Mouse (Mus musculus): ENCODE data around the gene Vdr. TPM values are rescaled to one million over a fixed set of nuclear protein-coding genes. Genes with fewer than 3 reads are reported as not detected.
A peak's percentile ranks its signal among the peaks of the same experiment; 100 is the strongest.

Vdr gene
- polyA plus RNA-seq, 1 experiment from 2014 or later, result 1.7 TPM

GRCm38 (mm10) chr15:97831987-97832640 is 78.3 kb downstream of the Vdr start:
- Histone ChIP-seq H3K4me1 (peaks cover 43% of the 10 kb centered on the region), H3K27me3 (replicated peaks) (no peaks in the 10 kb centered on the region), H3K9ac (peak overlapping the region; percentile 82; the same call in 1 of the 2 replicates), H3K27ac (peak overlapping the region; percentile 95), H3K4me3 (replicated peaks) (peak overlapping the region; percentile 72), H3K9me3 (no peaks in the 10 kb centered on the region), H3K4me2 (peak overlapping the region; percentile 82), H3K36me3 (no peaks in the 10 kb centered on the region)
- WGBS, result 13% methylated on average over 10 of the region's 10 CpGs
- no peak; the same call in 1 of the 2 replicates for ATAC-seq (ENCODE audit: insufficient read depth, low FRiP score, low read depth)

- peak overlapping the region; percentile 95 for H3K27ac ChIP-seq
- H3K4me3 ChIP-seq (replicated peaks), result peak overlapping the region; percentile 72
- peak overlapping the region; percentile 82 for H3K4me2 ChIP-seq
- peaks cover 44% of the 10 kb centered on the region for H3K4me1 ChIP-seq
- no peaks in the 10 kb centered on the region for H3K9me3 ChIP-seq
- no peaks in the 10 kb centered on the region for H3K36me3 ChIP-seq
- peak overlapping the region; percentile 82 for H3K9ac ChIP-seq
- H3K27me3 ChIP-seq (replicated peaks), result no peaks in the 10 kb centered on the region
- peak; percentile 82 for ATAC-seq (ENCODE audit: insufficient read depth, low FRiP score, low read depth)
- under 1% methylated on average over 58 of the region's 84 CpGs for WGBS
Measured at GRCm38 (mm10) chr15:97831242-97831986, 79.0 kb downstream of the Vdr start.

DNA sequence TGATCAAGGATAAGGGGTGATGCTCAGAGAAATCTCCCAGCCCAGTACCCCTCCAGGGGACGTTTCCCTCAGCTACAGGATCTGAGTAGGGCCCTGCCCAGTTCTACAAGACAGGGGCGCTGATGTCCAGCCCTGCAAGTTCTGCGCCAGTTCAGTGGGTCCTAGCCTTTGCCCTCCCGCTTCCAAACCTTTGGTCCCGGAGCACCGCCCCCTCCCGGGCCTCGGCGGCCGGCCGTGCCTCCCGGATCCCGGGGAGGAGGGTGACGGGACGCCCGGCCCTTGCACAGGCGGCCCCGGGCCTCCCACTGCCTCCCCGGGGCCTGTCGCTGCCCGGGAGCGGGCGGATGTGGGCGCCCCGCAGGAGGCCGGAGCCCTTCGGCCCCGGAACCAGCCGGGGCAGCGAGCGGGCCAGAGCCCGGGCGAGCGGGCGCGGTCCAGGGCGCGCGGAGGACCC is 79.6 kb downstream of the Vdr start:
- H3K27ac ChIP-seq, result peak overlapping the region; percentile 95
- H3K9ac ChIP-seq, result peak overlapping the region; percentile 82
- H3K4me1 ChIP-seq, result peaks cover 49% of the 10 kb centered on the region
- 1% methylated on average over 38 of the region's 39 CpGs for WGBS
- ATAC-seq (ENCODE audit: insufficient read depth, low FRiP score, low read depth), result peak; percentile 16; the same call in 1 of the 2 replicates
- no peaks in the 10 kb centered on the region for H3K27me3 ChIP-seq (replicated peaks)
- H3K4me2 ChIP-seq, result peak overlapping the region; percentile 82
- H3K36me3 ChIP-seq, result no peaks in the 10 kb centered on the region
- H3K9me3 ChIP-seq, result no peaks in the 10 kb centered on the region
- peak overlapping the region; percentile 72 for H3K4me3 ChIP-seq (replicated peaks)

GRCm38 (mm10) chr15:97830253-97830787 is 80.1 kb downstream of the Vdr start:
- 25% methylated on average over 12 of the region's 12 CpGs for WGBS
- peaks cover 54% of the 10 kb centered on the region for H3K4me1 ChIP-seq
- ATAC-seq (ENCODE audit: insufficient read depth, low FRiP score, low read depth), result no peak
- peak overlapping the region; percentile 95 for H3K27ac ChIP-seq
- no peaks in the 10 kb centered on the region for H3K36me3 ChIP-seq
- H3K27me3 ChIP-seq (replicated peaks), result no peaks in the 10 kb centered on the region
- peak overlapping the region; percentile 82 for H3K4me2 ChIP-seq
- H3K4me3 ChIP-seq (replicated peaks), result peak overlapping the region; percentile 72
- H3K9me3 ChIP-seq, result no peaks in the 10 kb centered on the region
- peak overlapping the region; percentile 82; the same call in 1 of the 2 replicates for H3K9ac ChIP-seq

GRCm38 (mm10) chr15:97829432-97829831 is 81.0 kb downstream of the Vdr start:
- no peaks in the 10 kb centered on the region for H3K9me3 ChIP-seq
- peaks cover 62% of the 10 kb centered on the region for H3K4me1 ChIP-seq
- H3K27ac ChIP-seq, result peak overlapping the region; percentile 95; the same call in 1 of the 2 replicates
- peak overlapping the region; percentile 82 for H3K4me2 ChIP-seq
- H3K27me3 ChIP-seq (replicated peaks), result no peaks in the 10 kb centered on the region
- H3K4me3 ChIP-seq (replicated peaks), result peak overlapping the region; percentile 72
- 63% methylated on average over 2 of the region's 2 CpGs for WGBS
- H3K9ac ChIP-seq, result no peak overlapping the region
- no peak for ATAC-seq (ENCODE audit: insufficient read depth, low FRiP score, low read depth)
- no peaks in the 10 kb centered on the region for H3K36me3 ChIP-seq

- peak overlapping the region; percentile 82 for H3K4me2 ChIP-seq
- WGBS, result 56% methylated on average over 5 of the region's 5 CpGs
- no peak for ATAC-seq (ENCODE audit: insufficient read depth, low FRiP score, low read depth)
- H3K9me3 ChIP-seq, result no peaks in the 10 kb centered on the region
- H3K36me3 ChIP-seq, result no peaks in the 10 kb centered on the region
- H3K4me1 ChIP-seq, result peaks cover 68% of the 10 kb centered on the region
- H3K4me3 ChIP-seq (replicated peaks), result no peak overlapping the region
- H3K27ac ChIP-seq, result peak overlapping the region; percentile 95
- no peaks in the 10 kb centered on the region for H3K27me3 ChIP-seq (replicated peaks)
- H3K9ac ChIP-seq, result no peak overlapping the region
Measured at GRCm38 (mm10) chr15:97828901-97829338, 81.5 kb downstream of the Vdr start.

DNA sequence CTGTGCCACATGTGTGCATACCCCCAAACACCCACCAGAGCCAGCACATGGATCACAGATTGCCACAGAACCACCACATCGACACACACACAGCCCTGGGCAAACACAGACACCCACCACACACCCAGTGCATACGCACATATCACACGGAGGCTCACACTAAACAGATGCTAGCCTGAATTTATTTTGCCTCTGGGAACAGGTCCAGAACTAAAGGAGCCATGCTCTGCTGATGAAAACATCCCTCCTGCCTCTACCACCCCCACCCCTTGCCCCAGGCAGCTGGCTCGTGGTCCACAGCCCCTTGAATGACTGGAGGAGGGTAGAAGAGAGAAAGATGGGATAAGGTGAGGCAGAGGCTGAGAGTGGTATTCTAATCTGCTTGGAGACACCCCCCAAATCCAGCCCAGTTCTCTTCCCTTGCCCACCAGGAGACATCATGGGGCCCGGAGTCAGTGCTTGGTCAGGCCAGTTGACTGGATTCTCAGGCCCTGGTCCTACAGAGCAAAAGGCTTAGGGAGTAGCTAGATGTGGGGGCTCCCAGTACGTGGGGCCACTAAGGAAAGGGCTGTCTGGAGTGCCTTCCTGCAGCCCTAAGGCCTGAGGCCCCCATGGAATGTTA is 82.1 kb downstream of the Vdr start:
- peak overlapping the region; percentile 82 for H3K4me2 ChIP-seq
- peaks cover 68% of the 10 kb centered on the region for H3K4me1 ChIP-seq
- H3K27me3 ChIP-seq (replicated peaks), result no peaks in the 10 kb centered on the region
- no peak for ATAC-seq (ENCODE audit: insufficient read depth, low FRiP score, low read depth)
- 32% methylated on average over 6 of the region's 6 CpGs for WGBS
- peak overlapping the region; percentile 9; the same call in 1 of the 2 replicates for H3K4me3 ChIP-seq (replicated peaks)
- H3K27ac ChIP-seq, result peak overlapping the region; percentile 95
- H3K9ac ChIP-seq, result no peak overlapping the region
- no peaks in the 10 kb centered on the region for H3K36me3 ChIP-seq
- H3K9me3 ChIP-seq, result no peaks in the 10 kb centered on the region

DNA sequence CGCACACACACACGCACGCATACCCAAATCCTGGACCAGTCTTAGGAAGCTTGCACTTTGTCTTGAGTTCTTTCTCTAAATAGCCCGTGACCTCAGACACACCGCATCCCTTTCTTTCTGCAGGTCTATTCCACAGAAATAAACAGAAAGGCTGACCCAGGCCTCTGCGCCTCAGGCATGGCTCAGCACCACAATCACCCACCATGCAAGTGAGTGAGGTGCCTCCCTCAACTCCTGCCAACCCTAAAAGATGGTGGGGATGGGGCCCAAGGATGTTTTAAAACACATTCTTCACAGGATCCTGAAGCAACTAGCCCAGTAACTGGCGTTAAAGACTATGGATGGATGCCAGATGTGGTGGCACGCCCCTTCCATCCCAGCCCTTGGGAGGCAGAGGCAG is 83.0 kb downstream of the Vdr start:
- WGBS, result 75% methylated on average over 8 of the region's 8 CpGs
- no peak for ATAC-seq (ENCODE audit: insufficient read depth, low FRiP score, low read depth)
- Histone ChIP-seq H3K9me3 (no peaks in the 10 kb centered on the region), H3K27me3 (replicated peaks) (no peaks in the 10 kb centered on the region), H3K4me3 (replicated peaks) (no peak overlapping the region), H3K36me3 (no peaks in the 10 kb centered on the region), H3K4me1 (peaks cover 70% of the 10 kb centered on the region), H3K9ac (no peak overlapping the region), H3K27ac (no peak overlapping the region), H3K4me2 (no peak overlapping the region)

- Histone ChIP-seq H3K9me3 (no peaks in the 10 kb centered on the region), H3K9ac (no peak overlapping the region), H3K4me2 (no peak overlapping the region), H3K36me3 (no peaks in the 10 kb centered on the region), H3K4me3 (replicated peaks) (no peak overlapping the region), H3K4me1 (peaks cover 73% of the 10 kb centered on the region), H3K27me3 (replicated peaks) (no peaks in the 10 kb centered on the region), H3K27ac (no peak overlapping the region)
- ATAC-seq (ENCODE audit: insufficient read depth, low FRiP score, low read depth), result no peak
- 66% methylated on average over 5 of the region's 5 CpGs for WGBS
Measured at GRCm38 (mm10) chr15:97826588-97827261, 83.7 kb downstream of the Vdr start.

DNA sequence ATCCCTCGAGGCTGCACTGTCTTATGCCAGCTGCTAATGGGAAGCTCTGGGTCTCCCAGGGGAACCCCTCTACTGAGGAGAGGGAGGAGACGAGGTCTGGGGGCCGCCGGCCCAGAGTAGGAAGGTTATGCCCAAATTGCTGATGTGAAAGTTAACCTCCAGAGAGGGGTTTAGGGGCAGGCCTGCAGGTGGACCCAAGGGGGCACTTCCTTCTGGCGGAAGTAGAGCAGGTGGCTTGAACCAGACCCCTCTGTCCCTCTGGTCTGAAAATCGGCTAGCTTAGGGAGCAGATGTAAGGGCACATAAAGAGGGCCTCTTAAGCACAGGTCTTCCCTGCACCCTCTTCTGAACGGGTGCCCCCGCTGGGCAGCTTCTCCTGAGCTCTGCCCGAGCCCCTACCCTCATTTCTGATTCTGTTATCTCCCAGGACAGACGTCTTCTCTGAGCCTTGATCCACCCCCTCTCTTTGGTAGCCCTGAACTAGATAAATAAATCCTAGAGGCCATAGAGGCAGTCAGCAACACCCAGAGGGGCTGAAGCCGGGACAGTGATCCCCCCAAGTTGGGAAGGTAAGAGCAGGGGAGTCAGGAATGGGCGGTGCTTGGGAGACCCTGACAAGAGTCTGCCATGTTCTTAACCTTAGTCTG is 84.4 kb downstream of the Vdr start:
- no peaks in the 10 kb centered on the region for H3K36me3 ChIP-seq
- WGBS, result 57% methylated on average over 12 of the region's 12 CpGs
- no peak for ATAC-seq (ENCODE audit: insufficient read depth, low FRiP score, low read depth)
- no peaks in the 10 kb centered on the region for H3K9me3 ChIP-seq
- peak overlapping the region; percentile 38; the same call in 1 of the 2 replicates for H3K4me3 ChIP-seq (replicated peaks)
- H3K27me3 ChIP-seq (replicated peaks), result no peaks in the 10 kb centered on the region
- peak overlapping the region; percentile 88 for H3K27ac ChIP-seq
- no peak overlapping the region for H3K9ac ChIP-seq
- H3K4me2 ChIP-seq, result peak overlapping the region; percentile 67
- peaks cover 79% of the 10 kb centered on the region for H3K4me1 ChIP-seq

Measured in stomach, embryonic 15.5 days (tissue).